Mouse (Mus musculus) gastrocnemius, adult 18-20 months (tissue): Measurements from ENCODE around the gene Pkn1. TPM values are rescaled to one million over a fixed set of nuclear protein-coding genes. Genes with fewer than 3 reads are reported as not detected.
A peak's percentile ranks its signal among the peaks of the same experiment; 100 is the strongest.

Experiments used
- DNase-seq: peaks from one replicate; pipeline ENCODE4 v3.0.0; 2021; ENCODE audit warnings: low spot score
- total RNA-seq, 2 experiments: library from RNA; stranded (reverse); gene quantifications; 2 replicates each; pipeline ENCODE4 v1.2.3; 2021

Pkn1 gene
- total RNA-seq, 2 experiments from 2014 or later, result 23.0 to 24.3 TPM

DNA sequence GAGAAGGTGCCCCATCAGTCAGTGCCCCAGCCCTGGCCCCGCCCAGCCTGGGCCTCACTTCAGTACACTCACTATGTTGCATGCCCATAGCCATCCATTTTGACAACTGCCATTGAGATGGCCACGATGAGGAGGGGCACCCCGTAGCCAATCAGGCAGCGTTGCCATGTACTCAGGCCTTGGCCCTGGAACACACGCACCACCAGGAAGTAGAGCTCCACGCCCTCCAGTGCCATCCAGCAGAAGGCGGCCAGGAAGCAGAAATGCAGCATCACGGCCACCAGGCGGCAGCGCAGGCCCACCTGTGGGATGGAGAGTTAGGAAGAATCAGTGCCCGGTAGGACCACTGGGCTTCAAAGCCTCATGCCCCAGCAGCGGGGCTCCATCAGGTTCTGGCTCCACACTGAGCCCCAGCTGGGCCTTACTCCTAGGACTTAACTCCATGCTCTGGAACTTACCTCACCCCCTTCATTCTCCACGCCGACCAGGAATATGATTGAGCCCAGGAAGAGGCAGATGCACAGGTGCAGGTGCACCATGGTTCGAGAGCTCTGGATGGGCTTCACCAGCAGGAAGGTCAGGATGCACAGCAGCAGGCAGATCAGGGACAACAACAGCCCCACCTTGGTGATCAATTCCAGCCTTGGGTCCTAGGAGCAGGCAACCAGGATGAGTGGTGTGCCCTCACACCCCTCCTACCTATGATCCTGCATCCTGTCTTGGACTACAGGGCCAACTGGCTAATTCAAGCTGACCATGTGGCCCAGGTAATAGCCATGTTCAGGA, 25.9 kb upstream of the Pkn1 start:
- peak; percentile 73 for DNase-seq

DNA sequence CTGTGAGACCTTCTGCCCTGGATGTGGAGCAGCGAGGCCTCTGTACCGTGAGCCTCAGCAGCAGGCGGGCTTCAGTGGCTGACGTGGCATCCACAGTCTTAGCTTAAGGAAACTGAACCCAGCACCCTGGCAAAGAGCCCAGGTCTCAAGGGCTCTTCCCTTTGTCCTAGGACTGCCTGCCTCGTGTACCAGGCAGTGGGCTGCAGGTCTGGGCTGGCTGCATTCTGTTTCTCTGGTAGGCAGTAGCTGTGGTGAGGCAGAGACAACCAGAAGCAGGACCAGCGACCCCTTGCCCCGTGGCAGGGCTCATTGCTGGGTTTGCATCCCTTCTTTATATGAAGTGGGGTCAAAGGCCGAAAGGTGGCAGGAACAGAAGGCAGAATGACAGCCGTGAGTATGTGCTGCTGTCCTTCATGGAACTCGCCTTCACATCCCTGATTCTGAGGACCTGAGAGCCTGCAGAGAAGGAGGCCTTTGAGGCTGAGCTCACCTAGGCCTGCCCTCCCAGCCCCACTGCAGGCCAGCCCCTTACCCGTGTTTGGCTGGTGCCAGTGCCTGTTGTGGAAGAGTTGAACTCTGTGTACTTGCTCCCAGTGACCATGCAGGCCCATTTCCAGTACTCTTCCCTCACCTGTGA, 24.6 kb upstream of the Pkn1 start:
- no peak for DNase-seq

- DNase-seq, result no peak
These were observed 23.7 kb upstream of the Pkn1 start for GRCm38 (mm10) chr8:83722631-83723030.

GRCm38 (mm10) chr8:83721405-83722025, 22.5 kb upstream of the Pkn1 start:
- no peak for DNase-seq

DNA sequence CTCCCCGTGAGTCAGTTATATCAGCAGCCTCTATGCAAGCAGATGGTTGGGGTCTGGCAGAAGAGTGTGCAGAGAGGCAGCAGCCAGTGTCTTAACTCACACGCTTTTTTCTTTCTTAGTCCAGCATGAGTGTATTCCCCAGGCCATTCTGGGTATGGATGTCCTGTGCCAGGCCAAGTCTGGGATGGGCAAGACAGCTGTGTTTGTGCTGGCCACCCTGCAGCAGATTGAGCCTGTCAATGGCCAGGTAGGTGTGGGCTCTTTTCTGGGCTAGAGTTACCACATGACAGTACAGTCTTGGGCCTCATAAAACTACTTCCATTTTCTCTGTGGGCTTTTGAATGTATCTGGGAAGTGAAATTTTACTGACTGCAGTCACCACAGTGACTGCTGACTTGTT, 20.7 kb upstream of the Pkn1 start:
- DNase-seq, result no peak

- no peak for DNase-seq
These were observed 20.1 kb upstream of the Pkn1 start for GRCm38 (mm10) chr8:83719048-83719447.

DNA sequence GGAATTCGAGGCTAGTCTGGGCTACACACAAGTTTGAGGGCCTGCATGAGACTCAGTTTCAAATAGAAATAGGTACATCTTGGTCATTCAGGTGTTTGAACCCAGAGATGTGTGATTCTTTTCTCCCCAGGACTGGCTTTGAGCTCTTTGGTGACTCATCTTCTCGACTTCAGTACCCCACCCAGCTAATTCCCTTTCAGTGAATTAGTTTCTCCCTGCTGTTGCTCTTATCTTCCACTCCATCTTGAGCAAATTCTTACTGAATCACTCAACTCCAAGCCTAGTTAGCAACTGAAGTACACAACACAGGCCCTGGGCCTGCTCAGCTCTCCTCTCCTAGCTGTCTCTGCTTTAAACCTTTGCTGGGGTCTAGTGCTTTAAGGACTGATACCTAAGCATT, 17.6 kb upstream of the Pkn1 start:
- no peak for DNase-seq

DNA sequence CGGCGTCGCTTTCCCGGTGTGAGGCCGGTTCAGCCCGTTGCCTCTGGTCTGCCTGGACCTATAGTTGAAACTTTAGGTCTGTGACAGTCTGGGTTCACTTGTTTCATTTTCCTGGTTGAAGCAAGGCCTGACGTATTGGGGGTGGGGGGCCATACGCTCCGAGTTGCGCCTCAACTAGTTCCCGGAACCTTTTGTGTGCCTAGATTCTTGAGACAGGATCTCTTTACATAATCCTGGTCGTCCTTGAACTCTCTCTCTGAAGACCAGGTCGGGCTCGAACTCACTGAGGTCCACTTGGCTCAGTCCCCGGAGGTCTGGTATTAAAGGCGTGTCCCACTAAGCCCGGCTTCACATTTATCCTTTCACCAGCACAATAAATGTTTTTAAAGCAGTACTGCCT, 16.8 kb upstream of the Pkn1 start:
- no peak for DNase-seq

GRCm38 (mm10) chr8:83715031-83715690, 16.2 kb upstream of the Pkn1 start, which contains the start of gene Ddx39:
Ddx39 (plus strand) TSS chr8:83715177.
- DNase-seq, result peak; percentile 98

DNA sequence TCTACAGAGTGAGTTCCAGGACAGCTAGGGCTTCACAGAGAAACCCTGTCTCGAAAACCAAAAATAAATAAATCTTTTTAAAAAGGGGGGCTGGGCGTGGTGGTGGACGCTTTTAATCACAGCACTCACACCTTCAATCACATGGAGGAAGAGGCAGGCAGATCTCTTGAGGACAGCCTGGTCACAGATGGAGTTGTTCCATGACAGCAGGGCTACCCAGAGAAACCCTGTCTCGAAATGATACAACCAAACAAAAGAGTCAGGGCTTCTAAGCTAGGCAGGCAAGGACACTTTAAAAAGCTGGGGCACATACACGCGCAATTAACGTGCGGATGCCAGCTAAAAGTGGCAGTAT, 15.7 kb upstream of the Pkn1 start:
- DNase-seq, result no peak

DNA sequence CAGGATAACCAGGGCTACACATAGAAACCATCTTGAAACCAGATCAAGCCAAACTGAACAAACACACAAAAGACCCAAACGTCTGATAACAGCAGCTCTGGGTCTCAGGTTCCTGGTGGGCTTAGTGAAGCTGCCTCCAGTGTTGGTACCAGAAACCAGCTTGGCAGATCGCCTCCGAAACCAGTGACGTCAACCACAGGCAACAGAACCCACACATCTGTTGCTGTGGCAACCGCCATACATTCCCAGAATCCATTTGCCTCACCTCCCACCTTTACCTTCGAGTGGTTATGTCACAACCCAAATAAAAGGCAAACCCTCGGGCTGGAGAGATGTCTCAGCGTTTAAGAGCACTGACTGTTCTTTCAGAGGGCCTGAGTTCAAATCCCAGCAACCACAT, 8.6 kb upstream of the Pkn1 start:
- no peak for DNase-seq

DNA sequence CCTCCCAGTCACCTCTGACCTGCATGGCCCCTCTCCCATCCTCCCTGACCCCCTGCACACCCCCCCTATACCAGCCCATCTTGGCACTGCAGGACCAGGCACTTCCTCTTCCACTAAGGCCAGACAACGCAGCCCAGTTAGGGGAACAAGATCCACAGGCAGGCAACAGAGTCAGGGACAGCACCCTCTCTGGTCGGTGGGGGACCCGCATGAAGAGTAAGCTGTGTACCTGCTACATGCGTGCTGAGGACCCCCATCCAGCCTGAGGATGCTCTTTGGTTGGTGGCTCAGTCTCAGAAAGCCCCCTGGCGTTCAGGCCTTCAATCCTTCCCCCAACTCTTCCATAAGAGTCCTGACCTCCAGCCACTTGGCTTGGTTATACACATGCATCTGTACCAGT, 7.4 kb upstream of the Pkn1 start:
- DNase-seq, result no peak

GRCm38 (mm10) chr8:83703426-83703825, 4.4 kb upstream of the Pkn1 start:
- DNase-seq, result no peak

DNA sequence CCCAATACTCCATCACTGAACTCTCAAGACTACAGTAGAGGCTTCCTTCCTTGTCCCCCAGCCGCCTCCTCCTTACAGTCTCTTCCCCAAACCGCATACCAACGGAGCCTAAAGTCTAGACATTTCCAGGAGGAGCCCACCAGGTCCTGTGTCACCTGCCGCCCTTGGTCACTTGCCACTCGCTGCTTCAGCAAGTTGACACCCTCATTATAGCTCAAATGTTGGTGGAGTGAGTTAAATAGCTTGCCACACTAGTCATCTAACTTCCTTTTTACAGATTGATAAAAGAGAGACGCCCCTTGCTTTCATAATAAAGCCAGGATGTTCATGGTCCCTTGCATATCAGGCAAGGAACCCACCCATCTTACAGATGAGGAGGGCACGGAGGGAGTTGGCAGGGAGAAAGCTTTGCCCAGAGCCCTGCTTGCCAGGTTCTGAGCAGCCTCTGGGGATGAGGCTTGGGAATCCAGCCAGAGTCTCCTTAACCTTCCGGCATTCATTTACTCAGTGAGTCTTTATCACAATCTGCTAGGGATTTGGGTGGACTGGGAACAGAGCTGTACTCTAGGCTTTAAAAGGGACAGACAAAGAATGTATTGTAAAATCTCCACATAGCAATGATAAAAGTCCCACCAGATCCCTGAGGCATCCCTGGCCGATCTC, 1.6 kb upstream of the Pkn1 start:
- DNase-seq, result no peak

- DNase-seq, result no peak
These were observed 587 bp upstream of the Pkn1 start for GRCm38 (mm10) chr8:83699566-83699965.

GRCm38 (mm10) chr8:83698291-83698660, 703 bp downstream of the Pkn1 start:
- peak; percentile 22 for DNase-seq

DNA sequence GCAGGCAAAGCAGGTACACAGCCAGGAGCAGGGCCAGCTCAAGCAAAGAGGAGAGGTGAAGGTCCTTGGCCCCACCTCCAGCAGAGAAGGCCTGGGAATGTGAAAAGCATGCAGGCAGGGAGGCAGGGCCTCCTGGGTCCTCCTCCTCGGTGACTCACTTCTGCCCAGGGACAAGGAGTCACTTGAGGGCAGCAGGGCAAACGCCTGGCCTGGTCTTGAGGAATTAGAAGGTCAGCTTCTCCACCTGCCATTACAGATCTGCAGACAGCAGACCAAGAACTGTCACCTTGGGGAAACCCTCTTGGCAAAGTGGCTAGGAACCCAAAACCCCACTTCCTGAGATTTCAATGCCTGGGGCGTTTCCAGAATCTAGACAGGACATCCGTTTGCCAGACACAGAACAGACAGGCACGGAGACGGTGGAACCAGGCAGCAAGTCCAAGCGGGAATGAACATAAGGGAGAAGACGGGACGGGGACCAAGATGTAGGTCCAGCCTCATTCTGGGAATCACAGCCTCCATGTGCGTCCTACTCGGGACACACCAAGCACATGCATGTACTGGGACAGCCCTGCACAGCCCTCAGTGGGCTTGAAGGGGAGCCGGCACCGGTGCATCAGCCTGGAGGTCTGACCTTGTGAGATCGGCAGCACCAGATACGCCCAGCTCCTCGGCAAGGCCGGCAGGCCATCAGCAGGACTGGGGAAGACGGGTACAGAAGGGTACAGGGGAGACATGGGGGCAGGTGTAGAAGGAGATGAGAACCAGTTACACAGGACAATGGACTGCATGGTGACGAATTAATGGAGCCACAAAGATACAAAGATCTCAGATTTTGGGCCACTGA, 1.4 kb downstream of the Pkn1 start:
- DNase-seq, result peak; percentile 42

- DNase-seq, result no peak
These were observed 3.5 kb downstream of the Pkn1 start for GRCm38 (mm10) chr8:83695351-83696106.

- no peak for DNase-seq
These were observed 4.4 kb downstream of the Pkn1 start for GRCm38 (mm10) chr8:83694369-83695160.
